Mouse (Mus musculus) adrenal gland (tissue): ENCODE results near the gene Olfr447.

Experiments
- intact Hi-C: fragments of 180-260 bp; cut with DNase I; formaldehyde crosslinking; loops from one replicate; pipeline ENCODE4 v1.15.1; 2025
- long read RNA-seq, 2 experiments: library from polyadenylated mRNA; unstranded; transcript quantifications; one replicate each; pipeline ENCODE4 v2.0.0; 2020; ENCODE audit warnings: borderline replicate concordance in 1 of 2; ENCODE audit not compliant: insufficient replicate concordance in 1 of 2

Olfr447 gene
- long read RNA-seq, experiment 1 = 0 reads
- long read RNA-seq, experiment 2 = 0 reads

GRCm38 (mm10) chr6:42908578-42908977, at the start of gene Olfr447:
Gene Olfr447 (plus strand): TSS chr6:42908878.
- intact Hi-C loops = no loop called here

GRCm38 (mm10) chr6:42860222-42860819, 48.4 kb upstream of the Olfr447 start:
- intact Hi-C loops = loop anchor here (5.0 kb wide), 1 partner anchor 248 kb away; no protein-coding TSS in a partner anchor

DNA sequence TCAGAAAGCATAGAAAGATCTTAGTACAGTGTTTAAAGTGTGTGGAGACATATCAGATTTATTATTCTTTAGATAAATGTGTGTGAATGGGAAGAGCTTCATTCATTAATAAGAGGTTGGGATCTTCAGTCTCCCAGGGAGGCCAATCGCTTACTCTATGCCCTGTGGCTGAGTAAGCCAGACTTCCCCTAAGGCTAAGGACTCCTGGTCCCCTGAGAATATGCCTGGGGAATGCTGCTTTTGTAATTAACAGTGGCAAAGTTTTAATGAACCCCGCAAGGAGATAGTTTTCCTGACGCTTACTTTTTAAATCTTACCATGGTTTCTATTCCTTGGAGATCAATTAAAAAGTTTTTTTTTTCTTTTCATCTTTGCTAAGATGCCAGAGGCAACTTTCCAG, 39.0 kb upstream of the Olfr447 start:
- intact Hi-C loops = no loop called here

- intact Hi-C loops = no loop called here
These were observed 32.4 kb upstream of the Olfr447 start for GRCm38 (mm10) chr6:42876323-42876722.

DNA sequence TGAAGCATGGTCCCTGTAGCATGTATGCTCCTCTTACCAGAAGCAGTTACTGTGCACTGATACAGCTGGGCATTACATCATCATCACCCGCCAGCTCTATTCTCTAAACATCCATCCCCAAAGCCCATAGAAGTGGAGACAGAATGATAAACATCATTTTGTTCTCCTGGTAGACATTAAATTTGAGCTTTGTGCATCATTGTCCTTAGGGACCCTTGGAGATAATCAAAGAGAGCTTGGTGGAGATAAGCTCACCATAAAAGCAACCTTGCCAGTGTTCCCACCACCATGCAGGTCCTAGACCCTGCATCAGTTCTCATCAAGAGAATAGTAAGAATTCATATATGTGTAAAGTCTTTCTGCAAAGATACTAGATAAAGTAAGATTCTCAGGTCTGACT, 18.5 kb upstream of the Olfr447 start, which contains the start of gene Olfr448:
Gene Olfr448 (plus strand): TSS at position 301 of the 400 bp plus-strand sequence.
- intact Hi-C loops = no loop called here

DNA sequence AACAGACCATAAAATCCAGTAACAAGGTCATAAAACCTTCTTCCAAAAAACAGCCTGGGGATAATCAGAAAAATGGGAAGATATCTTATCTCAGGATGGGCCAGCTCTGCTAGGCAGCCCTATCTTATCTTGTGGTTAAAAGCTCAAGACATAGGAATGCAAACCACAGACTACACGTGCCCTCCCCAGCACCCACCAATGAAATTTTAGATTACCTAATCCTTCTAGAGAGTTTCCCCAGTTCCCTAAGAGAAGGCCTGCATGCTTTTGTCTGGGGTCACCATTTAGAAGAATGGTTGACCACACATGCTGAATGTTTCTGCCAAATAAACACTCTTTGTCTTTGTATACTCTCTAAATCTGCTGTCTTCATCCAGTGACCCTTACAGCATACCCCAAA, 8.3 kb upstream of the Olfr447 start:
- intact Hi-C loops = no loop called here

GRCm38 (mm10) chr6:42921077-42921476, 12.4 kb downstream of the Olfr447 start, which contains the start of gene Olfr446:
Gene Olfr446 (plus strand): TSS chr6:42921377.
- intact Hi-C loops = no loop called here

DNA sequence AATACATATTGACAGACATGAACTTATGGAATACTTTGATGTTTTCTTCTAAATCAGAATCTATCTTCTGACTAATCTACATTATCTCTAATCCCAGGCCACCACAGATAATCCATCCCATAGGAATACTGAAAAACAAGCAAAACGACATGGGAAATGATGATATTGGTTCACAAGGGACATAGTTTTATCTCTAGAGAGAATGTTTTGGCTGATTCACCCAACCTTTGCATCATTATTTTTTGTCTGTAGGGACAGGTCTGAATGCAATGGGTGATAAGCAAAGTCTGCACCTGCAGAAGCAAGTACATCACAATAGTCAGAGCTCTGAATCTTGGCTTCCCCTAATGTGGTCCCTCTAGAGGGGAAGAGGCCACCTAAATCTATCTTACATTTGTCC, 40.1 kb downstream of the Olfr447 start, which contains the start of gene Olfr444:
Gene Olfr444 (plus strand): TSS at position 301 of the 400 bp plus-strand sequence.
- intact Hi-C loops = no loop called here
